9 mouse cellular contexts compared by ENCODE assay signal in genomic region chr15:85896284-85896683, GRCm38 (mm10). TPM values are rescaled to one million over a fixed set of nuclear protein-coding genes. Genes with fewer than 3 reads are reported as not detected.
DNase-seq lines count a peak whose midpoint lies in the region; ATAC-seq and TF ChIP-seq lines count a peak whose summit lies in the region.
"Had no signal": no experiment of that assay in that cellular context is flagged by ENCODE, and none has a peak within 500 bp of the region (broad histone marks: within the 10 kb centered on the region; RNA-seq: fewer than 3 reads in every experiment).

No protein-coding gene starts in this region.

- 13% methylated on average over 8 of the region's 8 CpGs for WGBS in embryonic facial prominence, embryonic 14.5 days

- no peak overlapping the region for H3K4me3 ChIP-seq in E14TG2a.4 (replicated peaks; ENCODE audit: low read length)
- H3K4me3 ChIP-seq in embryonic facial prominence, embryonic 14.5 days (ENCODE audit: low read depth, low read length), result no peak overlapping the region
- H3K4me3 ChIP-seq in layer of hippocampus, adult 2 months, result no peak overlapping the region
- H3K4me3 ChIP-seq: heart, embryonic 15.5 days had no signal

- H3K9me3 ChIP-seq in E14TG2a.4 (ENCODE audit: low read length), result no peaks in the 10 kb centered on the region
- H3K9me3 ChIP-seq in embryonic facial prominence, embryonic 14.5 days (ENCODE audit: control insufficient read depth, low read length), result no peaks in the 10 kb centered on the region
- H3K9me3 ChIP-seq: heart, embryonic 15.5 days had no signal

- peak; percentile 87 for TF ChIP-seq CTCF in E14TG2a.4 (conservative IDR thresholded peaks at IDR 0.05; ENCODE audit: low read length)
- TF ChIP-seq CTCF in layer of hippocampus, adult 2 months (conservative IDR thresholded peaks at IDR 0.05), result peak; percentile 94

- DNase-seq in adrenal gland, postnatal 4 days (ENCODE audit: low spot score in 2 of 2), result peak; percentile 53 to 60
- peak; percentile 78 for DNase-seq in embryonic facial prominence, embryonic 14.5 days (ENCODE audit: low spot score)
- peak; percentile 69 to 88 for DNase-seq in heart, postnatal 36 days
- peak; percentile 61 to 89 for DNase-seq in layer of hippocampus, adult 2 months (ENCODE audit: low spot score in 2 of 2)
- peak; percentile 89 for DNase-seq in lung, postnatal 14 days
- peak; percentile 75 to 87 for DNase-seq in right cerebral cortex, postnatal 10 days (ENCODE audit: low spot score in 2 of 2)
- peak; percentile 46 to 79 for DNase-seq in urinary bladder, adult 18-20 months (ENCODE audit: low spot score in 2 of 2)

- intact Hi-C loops in heart, postnatal 36 days (cut with DNase I), result loop anchor here (1.0 to 10.0 kb wide), 3 partner anchors 143 to 339 kb away; no protein-coding TSS in a partner anchor

- no peak overlapping the region for H3K9ac ChIP-seq in embryonic facial prominence, embryonic 14.5 days (ENCODE audit: low read depth, low read length)
- H3K9ac ChIP-seq: heart, embryonic 15.5 days had no signal

- ATAC-seq in embryonic facial prominence, embryonic 14.5 days (ENCODE audit: low read depth), result peak; percentile 17

- H3K4me1 ChIP-seq in E14TG2a.4 (replicated peaks; ENCODE audit: low read depth, low read length), result peaks cover 22% of the 10 kb centered on the region
- H3K4me1 ChIP-seq in embryonic facial prominence, embryonic 14.5 days (ENCODE audit: control insufficient read depth, insufficient read depth, low read length), result no peaks in the 10 kb centered on the region

- no peak overlapping the region for H3K27ac ChIP-seq in embryonic facial prominence, embryonic 14.5 days (replicated peaks; ENCODE audit: low read depth, low read length)
- H3K27ac ChIP-seq in layer of hippocampus, adult 2 months, result no peak overlapping the region
- H3K27ac ChIP-seq: heart, embryonic 15.5 days had no signal

- no peaks in the 10 kb centered on the region for H3K27me3 ChIP-seq in E14TG2a.4 (ENCODE audit: insufficient read depth, low read length)
- no peaks in the 10 kb centered on the region for H3K27me3 ChIP-seq in embryonic facial prominence, embryonic 14.5 days (replicated peaks; ENCODE audit: control insufficient read depth, insufficient read depth, low read length)
- H3K27me3 ChIP-seq: heart, embryonic 15.5 days had no signal

- no peak overlapping the region for H3K4me2 ChIP-seq in embryonic facial prominence, embryonic 14.5 days (ENCODE audit: low read depth, low read length)
- H3K4me2 ChIP-seq: heart, embryonic 15.5 days had no signal

- H3K36me3 ChIP-seq in E14TG2a.4 (ENCODE audit: insufficient read depth, low read length), result peaks cover 88% of the 10 kb centered on the region
- peaks cover 78% of the 10 kb centered on the region for H3K36me3 ChIP-seq in embryonic facial prominence, embryonic 14.5 days (ENCODE audit: control insufficient read depth, insufficient read depth, low read length)

RNA-seq across cellular contexts. Expression of gene Trmu, which starts 17.2 kb away (rescaled TPM):
- 10 to 100 TPM; 50.2 to 51.1 TPM for total RNA-seq in adrenal gland, postnatal 4 days (2021)
- 32.4 and 32.7 TPM in 2 replicates for polyA plus RNA-seq in embryonic facial prominence, embryonic 14.5 days (2014; fragmentation: Nextera tagmentation; extraction: Ambion mirVana)
- 10 to 100 TPM; 17.3 to 21.0 TPM for total RNA-seq in heart, postnatal 36 days (2021)
- 10 to 100 TPM; 36.9 to 41.5 TPM for total RNA-seq in layer of hippocampus, adult 2 months (2021)

RNA-seq across cellular contexts. Expression of gene Gtse1, which starts 36.7 kb away (rescaled TPM):
- 10 to 100 TPM in 1 of 2 experiments, 1 to 10 TPM in 1; 8.9 to 10.1 TPM for total RNA-seq in adrenal gland, postnatal 4 days (2021)
- polyA plus RNA-seq in embryonic facial prominence, embryonic 14.5 days (2014; fragmentation: Nextera tagmentation; extraction: Ambion mirVana), result 18.9 and 19.6 TPM in 2 replicates
- under 1 TPM; 0.17 to 0.46 TPM for total RNA-seq in heart, postnatal 36 days (2021)
- total RNA-seq in layer of hippocampus, adult 2 months (2021), result under 1 TPM; 0.42 to 0.54 TPM

Comparison
In these comparisons a context has a peak if more than half of its experiments do, and no peak if none do; other contexts are left out.
1. RNA of gene Gtse1, which starts 36.7 kb away (total RNA-seq): 8.9 to 10.1 TPM in adrenal gland, postnatal 4 days; 0.42 to 0.54 TPM in layer of hippocampus, adult 2 months and 0.17 to 0.46 TPM in heart, postnatal 36 days; every median in the first group is over 4 times any median in the second.
2. Peak in every context shown above with its lines, with median percentiles within 50 percentile points of each other: DNase-seq.